Mouse (Mus musculus): ENCODE measurements around the gene Fndc11.

Gene Fndc11

GRCm38 (mm10) chr2:181220361-181220760, 548 bp downstream of the Fndc11 start:
- DNase-seq (ENCODE audit: low spot score): no peak

DNA sequence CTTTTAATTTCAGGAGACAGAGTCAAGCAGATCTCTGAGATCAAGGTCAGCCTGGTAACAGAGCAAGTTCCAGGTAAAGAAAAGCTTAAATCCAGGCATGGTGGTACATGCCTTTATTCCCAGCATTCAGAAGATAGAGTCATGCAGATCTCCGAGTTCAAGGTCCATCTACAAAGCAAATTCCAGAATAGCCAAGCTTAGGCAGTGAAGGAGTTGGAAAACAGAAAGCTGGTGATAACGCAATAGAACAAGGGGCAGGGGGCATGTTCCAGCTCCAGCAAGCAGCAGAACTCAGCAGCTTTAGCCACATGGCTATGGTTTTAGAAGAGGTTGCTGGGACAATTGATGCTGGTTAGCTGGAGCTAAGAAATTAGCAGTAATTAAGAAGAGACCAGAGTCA, 5.2 kb downstream of the Fndc11 start:
- no peak for DNase-seq (ENCODE audit: low spot score)

DNA sequence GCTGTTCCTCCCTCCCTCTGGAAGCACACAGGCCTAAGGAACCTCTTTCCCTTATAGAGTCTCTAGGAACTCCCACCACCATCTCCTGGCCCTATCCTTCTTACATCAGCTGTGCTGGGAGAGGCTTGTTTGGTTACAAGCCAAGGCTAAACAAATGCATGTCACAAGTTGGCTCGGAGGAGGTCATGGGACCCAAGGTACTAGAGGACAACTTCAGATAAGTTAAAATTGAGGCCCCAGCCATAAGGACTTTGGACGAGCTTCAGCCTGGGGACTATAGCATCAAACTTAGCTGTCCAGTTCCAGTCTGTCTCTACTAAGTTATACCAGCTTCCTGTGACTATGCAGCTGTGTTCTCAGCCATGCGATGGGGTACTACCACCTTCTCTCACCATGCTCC, 7.3 kb downstream of the Fndc11 start:
- DNase-seq (ENCODE audit: low spot score): no peak

DNA sequence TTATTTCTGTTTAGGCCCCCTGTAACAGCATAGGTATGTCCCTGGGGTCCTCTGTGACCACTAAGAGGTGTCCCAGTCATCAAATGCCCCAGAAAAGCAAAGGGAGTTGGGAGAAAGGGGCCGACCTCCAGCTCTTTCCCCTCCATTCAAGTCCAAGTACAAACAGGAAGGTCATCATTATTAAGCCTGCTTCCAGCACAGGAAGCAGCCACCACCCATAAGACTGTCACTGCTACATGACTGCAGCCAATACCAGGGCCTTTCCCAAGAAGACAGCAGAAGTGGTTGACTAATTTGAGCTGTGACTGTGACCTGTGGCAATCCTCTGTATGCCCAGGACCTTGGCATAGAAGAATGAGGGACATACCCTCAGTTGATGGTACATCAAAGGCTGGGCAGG, 8.5 kb downstream of the Fndc11 start:
- no peak for DNase-seq (ENCODE audit: low spot score)

- no peak for DNase-seq (ENCODE audit: low spot score)
These were observed 11.4 kb downstream of the Fndc11 start for GRCm38 (mm10) chr2:181231171-181231570.

DNA sequence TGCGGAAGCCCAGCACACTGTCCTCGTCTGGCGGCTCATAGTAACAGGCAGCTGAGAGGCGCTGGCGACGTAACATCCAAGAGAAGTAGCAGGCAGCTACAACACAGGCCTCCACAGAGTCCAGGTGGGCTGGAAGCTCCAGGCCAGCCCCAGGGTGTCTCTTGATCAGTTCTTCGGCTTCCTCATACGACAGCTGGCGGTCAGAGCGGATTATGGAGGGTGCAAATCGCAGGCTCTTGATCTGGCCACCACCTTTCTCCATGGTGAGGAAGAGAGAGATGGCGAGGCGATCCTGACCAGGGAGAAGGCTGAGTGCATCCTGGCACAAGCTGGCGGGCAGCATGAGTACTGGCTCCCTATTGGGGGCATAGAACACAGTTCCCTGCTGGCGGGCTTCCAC, 13.6 kb downstream of the Fndc11 start:
- DNase-seq (ENCODE audit: low spot score): no peak

DNA sequence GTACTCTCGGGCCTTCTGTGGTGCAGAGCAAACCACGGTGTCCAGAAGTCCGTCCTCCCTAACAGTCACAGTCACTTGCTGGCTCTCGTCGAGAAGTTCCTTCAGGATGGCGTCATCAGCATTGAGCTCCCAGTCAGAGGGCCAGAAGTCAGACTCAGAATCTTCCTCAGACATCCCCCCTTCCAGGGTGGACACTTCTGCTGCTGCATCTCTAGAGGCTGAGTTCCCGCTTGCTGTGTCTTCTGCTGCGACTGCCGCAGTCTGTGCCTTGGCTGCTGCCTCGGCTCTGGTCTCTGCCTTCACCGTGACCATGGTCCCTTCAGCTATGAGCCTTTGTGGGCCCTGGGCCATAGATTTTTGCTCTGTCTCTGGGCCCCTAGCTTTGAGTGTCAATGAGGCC, 14.9 kb downstream of the Fndc11 start:
- no peak for DNase-seq (ENCODE audit: low spot score)

GRCm38 (mm10) chr2:181235681-181236566, 16.1 kb downstream of the Fndc11 start:
- DNase-seq (ENCODE audit: low spot score): no peak

DNA sequence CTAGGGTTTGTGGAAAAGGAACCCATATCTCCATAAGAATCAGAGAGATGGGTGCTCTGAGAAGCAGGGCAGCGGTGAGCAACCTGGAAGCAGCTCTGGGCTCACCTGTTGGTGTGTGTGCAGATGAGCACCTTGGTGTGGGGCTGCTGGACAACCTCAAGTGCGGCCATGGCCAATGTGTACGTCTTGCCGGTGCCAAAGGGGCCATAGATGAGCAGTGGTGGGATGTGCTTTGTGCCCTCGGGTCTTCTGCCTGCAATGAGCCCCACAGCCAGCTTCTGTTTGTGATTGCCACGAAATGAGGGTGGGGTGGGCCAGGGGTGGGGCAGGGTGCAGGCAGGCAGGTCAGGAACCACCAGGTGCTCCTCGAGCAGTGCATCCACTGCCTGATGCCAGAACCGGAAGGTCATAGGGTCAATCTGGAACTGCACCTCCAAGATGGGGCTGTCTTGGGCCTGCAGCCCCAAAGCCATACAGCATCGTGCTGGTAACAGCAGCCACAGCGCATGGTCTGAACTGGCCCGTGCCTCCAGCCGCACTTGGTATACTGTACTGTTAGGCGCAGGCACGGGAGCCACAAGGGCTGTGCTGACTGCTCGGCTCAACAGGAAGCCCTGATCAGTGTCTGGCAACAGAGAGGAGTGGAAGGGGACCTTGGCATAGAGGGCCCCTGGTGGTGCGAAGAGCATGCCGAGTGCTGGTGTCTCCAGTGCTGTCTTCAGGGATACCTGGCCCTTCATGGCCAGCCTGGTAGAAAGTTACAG, 17.6 kb downstream of the Fndc11 start:
- DNase-seq (ENCODE audit: low spot score): no peak

GRCm38 (mm10) chr2:181238091-181238610, 18.3 kb downstream of the Fndc11 start:
- no peak for DNase-seq (ENCODE audit: low spot score)

DNA sequence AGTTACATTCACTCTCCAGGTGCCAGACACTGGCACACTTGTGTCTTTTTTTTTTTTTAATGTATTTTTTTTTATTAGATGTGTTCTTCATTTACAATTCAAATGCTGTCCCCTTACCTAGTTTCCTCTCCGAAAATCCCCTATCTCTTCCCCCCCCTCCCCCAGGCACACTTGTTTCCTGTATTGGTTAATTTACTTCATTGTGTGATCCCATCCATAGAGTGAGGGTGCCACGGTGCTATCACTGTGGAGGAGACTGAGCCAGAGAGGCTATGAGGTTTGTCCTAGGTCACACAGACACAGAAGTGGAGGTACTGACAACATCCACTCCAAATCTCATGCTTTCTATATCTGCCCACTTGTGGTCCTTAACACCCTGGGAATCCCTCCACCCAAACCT, 19.0 kb downstream of the Fndc11 start:
- DNase-seq (ENCODE audit: low spot score): no peak

DNA sequence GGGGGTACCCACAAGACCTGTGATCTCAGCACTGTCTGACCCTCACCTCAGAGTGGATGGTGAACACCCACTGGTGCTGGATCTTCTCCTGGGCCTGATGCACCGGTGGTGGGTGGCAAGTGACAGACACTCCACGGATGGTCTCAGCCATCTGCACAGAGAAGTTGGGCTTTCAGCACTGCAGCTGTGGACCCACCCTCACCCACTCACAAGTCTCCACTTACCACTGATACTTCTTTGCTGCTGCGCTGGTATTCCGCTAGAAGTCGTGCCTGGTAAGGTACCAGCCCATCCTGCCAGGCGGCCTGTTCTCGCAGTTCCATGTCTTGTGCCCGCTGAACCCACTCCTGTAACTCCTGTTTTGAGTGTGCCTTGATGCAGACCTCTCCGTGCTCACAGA, 19.4 kb downstream of the Fndc11 start:
- DNase-seq (ENCODE audit: low spot score): no peak

GRCm38 (mm10) chr2:181240806-181241440, 21.1 kb downstream of the Fndc11 start:
- no peak for DNase-seq (ENCODE audit: low spot score)

- DNase-seq (ENCODE audit: low spot score): no peak
These were observed 21.9 kb downstream of the Fndc11 start, which contains the start of gene Helz2 for GRCm38 (mm10) chr2:181241602-181242313. Gene Helz2 (minus strand): TSS chr2:181242027.

DNA sequence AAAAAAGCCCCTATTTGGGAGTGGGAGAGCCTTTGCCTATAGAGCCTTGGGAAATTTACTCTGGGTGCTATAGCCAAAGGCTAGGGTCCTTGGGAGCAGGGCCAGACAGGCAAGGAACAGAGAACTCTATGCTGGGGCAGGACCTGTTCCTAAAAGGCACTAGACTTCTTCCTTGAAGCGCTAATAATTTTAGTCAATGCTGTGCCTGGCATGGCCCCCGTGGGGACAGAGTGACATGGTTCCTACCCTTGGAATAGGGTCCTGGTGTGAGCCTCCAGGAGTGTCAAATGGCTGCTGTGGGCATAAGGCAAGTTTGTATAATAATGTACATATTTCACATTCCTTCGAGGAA, 22.5 kb downstream of the Fndc11 start:
- DNase-seq (ENCODE audit: low spot score): no peak

- no peak for DNase-seq (ENCODE audit: low spot score)
These were observed 24.0 kb downstream of the Fndc11 start for GRCm38 (mm10) chr2:181243706-181244394.

GRCm38 (mm10) chr2:181245031-181245430, 25.2 kb downstream of the Fndc11 start:
- DNase-seq (ENCODE audit: low spot score): no peak

DNA sequence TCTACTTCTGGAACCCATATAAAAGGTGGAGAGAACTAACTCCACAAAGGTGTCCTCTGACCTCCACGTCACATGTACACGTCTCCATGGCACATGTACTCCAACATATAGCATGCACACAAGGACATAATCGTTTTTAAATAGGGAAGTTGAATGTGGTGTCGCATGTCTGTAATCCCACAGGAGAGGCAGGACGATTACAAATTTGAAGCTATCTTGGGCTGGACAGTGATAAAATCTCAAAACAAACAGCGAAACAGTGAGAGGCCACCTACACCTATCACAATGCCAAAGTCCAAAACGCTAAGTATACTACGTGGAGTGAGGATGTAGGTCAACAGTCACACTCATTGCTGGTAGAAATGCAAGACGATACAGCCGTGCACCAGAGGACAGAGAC, 29.4 kb downstream of the Fndc11 start:
- no peak for DNase-seq (ENCODE audit: low spot score)

- DNase-seq (ENCODE audit: low spot score): no peak
These were observed 32.0 kb downstream of the Fndc11 start for GRCm38 (mm10) chr2:181251841-181252240.

DNA sequence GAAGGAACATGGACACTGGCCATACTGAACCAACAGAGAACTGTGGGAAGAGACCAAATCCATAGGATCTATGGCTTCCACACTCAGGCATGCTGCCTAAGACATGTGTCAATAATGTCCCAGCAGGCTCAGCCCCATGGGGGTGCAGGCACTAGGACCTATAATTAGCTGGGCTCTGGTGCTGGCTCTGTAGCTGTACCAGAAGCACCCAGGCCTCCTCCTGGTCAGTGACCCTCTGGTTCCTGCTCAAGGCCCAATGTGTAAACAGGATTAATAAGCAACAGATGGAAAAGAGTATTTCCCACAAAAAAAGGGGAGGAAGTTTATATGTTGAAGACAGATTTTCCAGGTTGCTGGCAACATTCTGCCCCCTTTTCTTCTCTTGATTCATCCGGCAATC, 33.4 kb downstream of the Fndc11 start:
- DNase-seq (ENCODE audit: low spot score): no peak

- no peak for DNase-seq (ENCODE audit: low spot score)
These were observed 47.0 kb downstream of the Fndc11 start for GRCm38 (mm10) chr2:181266839-181267238.
